Mouse (Mus musculus): ENCODE measurements at regions not wholly inside any gene's neighbourhood (a gene's known extent, or its start where the extent isn't known, plus 50 kb on each side); places are given as distances from the start of the nearest gene placed in this dataset.

- TF ChIP-seq CTCF (IDR thresholded peaks at IDR 0.05; ENCODE audit: low read depth, low read length) (no peak), POLR2A (IDR thresholded peaks at IDR 0.05; ENCODE audit: borderline replicate concordance, low read depth, low read length) (no peak)
Observed at GRCm38 (mm10) chr15:24992665-24993324, 420.8 kb downstream of the Basp1 start.

Measured in bone marrow macrophage, adult 2 months (primary cell).